Mouse (Mus musculus) erythroblast, embryonic 14.5 days (primary cell): ENCODE data around the gene Tmem132c.

Experiments
- GATA1 ChIP-seq: IDR thresholded peaks from 2 replicates; pipeline ENCODE4 v1.6.1; 2012; ENCODE audit warnings: low read length, inconsistent platforms, mixed read lengths
- TAL1 ChIP-seq: IDR thresholded peaks from 3 replicates; pipeline ENCODE4 v1.6.1; 2012; ENCODE audit warnings: low read length, inconsistent platforms, mixed read lengths

GRCm38 (mm10) chr5:127611881-127612280 lies 370.3 kb downstream of the Tmem132c start:
- no peak for TF ChIP-seq GATA1
- TF ChIP-seq TAL1 = no peak
